8 mouse cellular contexts compared by ENCODE assay signal in the genomic region with DNA sequence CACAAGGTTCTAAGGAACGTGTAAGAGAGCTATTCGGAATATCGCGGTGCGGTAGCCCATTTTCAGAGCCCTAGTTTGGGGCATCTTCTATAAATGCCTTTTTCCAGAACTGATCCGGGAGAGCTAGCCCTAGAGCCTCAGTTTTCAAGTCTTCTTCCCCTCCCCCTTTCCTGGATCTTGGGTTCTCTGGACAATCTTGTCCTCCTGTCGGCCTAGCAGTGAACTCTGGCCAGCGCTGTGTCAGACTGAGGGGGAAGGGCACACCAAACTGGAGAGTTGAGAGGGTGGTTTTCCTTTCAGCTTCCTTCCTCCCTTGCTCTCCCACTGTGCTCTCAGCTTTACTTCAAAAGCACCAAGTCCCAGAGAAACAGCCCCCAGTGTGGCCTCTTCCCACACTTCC. TPM values are rescaled to one million over a fixed set of nuclear protein-coding genes. Genes with fewer than 3 reads are reported as not detected.
A peak's percentile ranks its signal among the peaks of the same experiment; 100 is the strongest.
DNase-seq lines count a peak whose midpoint lies in the region; ATAC-seq and TF ChIP-seq lines count a peak whose summit lies in the region.

No protein-coding gene starts in this region.

- peak overlapping the region; percentile 91 for H3K9ac ChIP-seq in heart, postnatal 0 days (replicated peaks; ENCODE audit: low read depth, low read length)

- ATAC-seq in Patski, result peak; percentile 18
- ATAC-seq in heart, postnatal 0 days (ENCODE audit: insufficient read depth, low read depth), result peak; percentile 69
- peak; percentile 69 for ATAC-seq in megakaryocyte progenitor cell, adult 5-6 weeks (replicated peaks; ENCODE audit: poor library complexity)

- WGBS in heart, postnatal 0 days, result 3% methylated on average over 8 of the region's 8 CpGs

- no peak for TF ChIP-seq CTCF in Patski (IDR thresholded peaks at IDR 0.05)
- no peak for TF ChIP-seq CTCF in heart, postnatal 0 days (IDR thresholded peaks at IDR 0.05; ENCODE audit: low read depth)

- peak overlapping the region; percentile 90 for H3K4me2 ChIP-seq in heart, postnatal 0 days (ENCODE audit: low read depth, low read length)

- no peak for TF ChIP-seq EP300 in heart, postnatal 0 days (IDR thresholded peaks at IDR 0.05; ENCODE audit: low read depth)

- no peaks in the 10 kb centered on the region for H3K36me3 ChIP-seq in heart, postnatal 0 days (replicated peaks; ENCODE audit: control insufficient read depth, insufficient read depth, low read length)

- H3K9me3 ChIP-seq in heart, postnatal 0 days (replicated peaks; ENCODE audit: control insufficient read depth, low read length), result no peaks in the 10 kb centered on the region

- H3K4me3 ChIP-seq in heart, postnatal 0 days (ENCODE audit: low read depth, low read length), result peak overlapping the region; percentile 72

- H3K27me3 ChIP-seq in Patski, result no peaks in the 10 kb centered on the region
- no peaks in the 10 kb centered on the region for H3K27me3 ChIP-seq in heart, postnatal 0 days (ENCODE audit: control insufficient read depth, insufficient read depth, low read length)

- intact Hi-C loops in left cerebral cortex, postnatal 4 days (cut with DNase I), result no loop called here

- CTCF ChIA-PET in Patski (lab: Charles Lee), result interaction anchor here (1.9 to 3.2 kb wide), 3 partner anchors 11 to 26 kb away, joined by 4 to 13 read pairs (median 9); no protein-coding TSS in a partner anchor

- POLR2A ChIA-PET in Patski (lab: Charles Lee), result interaction anchor here (1.0 to 1.9 kb wide), 2 partner anchors 20 to 29 kb away, joined by 3 to 4 read pairs; no protein-coding TSS in a partner anchor

- H3K27ac ChIP-seq in heart, postnatal 0 days (ENCODE audit: low read depth), result peak overlapping the region; percentile 73

- H3K4me1 ChIP-seq in heart, postnatal 0 days (ENCODE audit: control insufficient read depth, insufficient read depth), result peaks cover 8% of the 10 kb centered on the region; the same call in 1 of the 2 replicates

- no peak for DNase-seq in Patski (ENCODE audit: low read depth, low spot score)
- peak; percentile 57 for DNase-seq in embryo, embryonic 11 days
- peak; percentile 47 for DNase-seq in heart, postnatal 0 days (ENCODE audit: low spot score)
- DNase-seq in kidney, postnatal 14 days, result peak; percentile 74
- peak; percentile 18 for DNase-seq in thymus, postnatal 0 days (ENCODE audit: low spot score)
- no peak for DNase-seq in gastrocnemius, postnatal 4 days (ENCODE audit: low spot score in 2 of 2)
- no peak for DNase-seq in left cerebral cortex, postnatal 4 days

- in situ Hi-C loops in Patski (cut with MboI; ENCODE audit: low pct_unique_long_range_greater_than_20kb), result no loop called here

RNA-seq across cellular contexts. Expression of a gene that starts 1.0 kb away (rescaled TPM):
- polyA plus RNA-seq in Patski (2021), result 79.4 TPM
- 9.1 and 13.7 TPM in 2 replicates for total RNA-seq in heart, postnatal 0 days (2014; rRNA removed; ENCODE audit: low replicate concordance)
- 3.6 and 5.1 TPM in 2 replicates for polyA plus RNA-seq in heart, postnatal 0 days (2015; fragmentation: Nextera tagmentation; extraction: Ambion mirVana)
- total RNA-seq in megakaryocyte progenitor cell, adult 5-6 weeks (2015), result 1.4 and 1.8 TPM in 2 replicates
- total RNA-seq in megakaryocyte progenitor cell, adult 5-6 weeks (2017), result 1.5 and 2.5 TPM in 2 replicates
- polyA plus RNA-seq in thymus, postnatal 0 days (2015; fragmentation: Nextera tagmentation; extraction: Ambion mirVana), result 4.1 and 4.3 TPM in 2 replicates
- total RNA-seq in gastrocnemius, postnatal 4 days (2021), result 10 to 100 TPM in 1 of 2 experiments, 1 to 10 TPM in 1; 7.9 to 10.3 TPM
- total RNA-seq in left cerebral cortex, postnatal 4 days (2021), result 1 to 10 TPM; 5.8 to 6.7 TPM

RNA-seq across cellular contexts. Expression of a gene that starts 35.0 kb away (rescaled TPM):
- not detected for polyA plus RNA-seq in Patski (2021)
- total RNA-seq in heart, postnatal 0 days (2014; rRNA removed; ENCODE audit: low replicate concordance), result not detected in 2 replicates
- not detected in 2 replicates for polyA plus RNA-seq in heart, postnatal 0 days (2015; fragmentation: Nextera tagmentation; extraction: Ambion mirVana)
- not detected in 2 replicates for total RNA-seq in megakaryocyte progenitor cell, adult 5-6 weeks (2015)
- not detected in 2 replicates for total RNA-seq in megakaryocyte progenitor cell, adult 5-6 weeks (2017)
- 0.08 TPM in 1 of 2 replicates, not detected in the other for polyA plus RNA-seq in thymus, postnatal 0 days (2015; fragmentation: Nextera tagmentation; extraction: Ambion mirVana)
- not detected for total RNA-seq in gastrocnemius, postnatal 4 days (2021)
- total RNA-seq in left cerebral cortex, postnatal 4 days (2021), result not detected

RNA-seq across cellular contexts. Expression of a gene that starts 43.0 kb away (rescaled TPM):
- polyA plus RNA-seq in Patski (2021), result not detected
- total RNA-seq in heart, postnatal 0 days (2014; rRNA removed; ENCODE audit: low replicate concordance), result not detected in 2 replicates
- not detected in 2 replicates for polyA plus RNA-seq in heart, postnatal 0 days (2015; fragmentation: Nextera tagmentation; extraction: Ambion mirVana)
- total RNA-seq in megakaryocyte progenitor cell, adult 5-6 weeks (2015), result not detected in 2 replicates
- not detected in 2 replicates for total RNA-seq in megakaryocyte progenitor cell, adult 5-6 weeks (2017)
- 0.07 and 0.15 TPM in 2 replicates for polyA plus RNA-seq in thymus, postnatal 0 days (2015; fragmentation: Nextera tagmentation; extraction: Ambion mirVana)
- total RNA-seq in gastrocnemius, postnatal 4 days (2021), result not detected
- not detected for total RNA-seq in left cerebral cortex, postnatal 4 days (2021)

RNA-seq across cellular contexts. Expression of a gene that starts 53.5 kb away (rescaled TPM):
- polyA plus RNA-seq in Patski (2021), result 0.05 TPM
- not detected in 2 replicates for total RNA-seq in heart, postnatal 0 days (2014; rRNA removed; ENCODE audit: low replicate concordance)
- not detected in 2 replicates for polyA plus RNA-seq in heart, postnatal 0 days (2015; fragmentation: Nextera tagmentation; extraction: Ambion mirVana)
- not detected in 2 replicates for total RNA-seq in megakaryocyte progenitor cell, adult 5-6 weeks (2015)
- total RNA-seq in megakaryocyte progenitor cell, adult 5-6 weeks (2017), result not detected in 2 replicates
- not detected in 2 replicates for polyA plus RNA-seq in thymus, postnatal 0 days (2015; fragmentation: Nextera tagmentation; extraction: Ambion mirVana)
- not detected for total RNA-seq in gastrocnemius, postnatal 4 days (2021)
- total RNA-seq in left cerebral cortex, postnatal 4 days (2021), result not detected

Comparison
In these comparisons a context has a peak if more than half of its experiments do, and no peak if none do; other contexts are left out.
1. ATAC-seq: peak in every context shown above with its lines; median percentile 69 in heart, postnatal 0 days; 69 in megakaryocyte progenitor cell, adult 5-6 weeks; 18 in Patski.
2. DNase-seq: peak in embryo, embryonic 11 days (single experiment), heart, postnatal 0 days (single experiment), kidney, postnatal 14 days (single experiment) and thymus, postnatal 0 days (single experiment); none in Patski (single experiment), gastrocnemius, postnatal 4 days (0 of 2) and left cerebral cortex, postnatal 4 days (single experiment).